Mouse (Mus musculus) stomach, postnatal 0 days (tissue): Measurements from ENCODE around the gene Cd81. TPM values are rescaled to one million over a fixed set of nuclear protein-coding genes. Genes with fewer than 3 reads are reported as not detected.

Experiments used
- ATAC-seq: fragments of 200-750 bp; cut with Nextera tagmentation; 2 replicates; pipeline ENCODE4 v1.8.0; 2017; ENCODE audit not compliant: low FRiP score, low TSS enrichment
- DNase-seq: peaks from one replicate; pipeline ENCODE4 v3.0.0-alpha.2; 2016; ENCODE audit warnings: low spot score
- H3K27ac ChIP-seq: fragments of 300-500 bp; sonication (generic); replicated peaks from 2 replicates; pipeline ENCODE4 v1.5.1; 2014; ENCODE audit warnings: mild to moderate bottlenecking, control low read depth
- H3K27me3 ChIP-seq: fragments of 300-500 bp; sonication (generic); 2 replicates; pipeline ENCODE4 v1.6.1; 2014; ENCODE audit warnings: low read length; ENCODE audit not compliant: control insufficient read depth, insufficient read depth
- H3K36me3 ChIP-seq: fragments of 300-500 bp; sonication (generic); 2 replicates; pipeline ENCODE4 v1.6.1; 2014; ENCODE audit warnings: low read length, mixed read lengths; ENCODE audit not compliant: control insufficient read depth, insufficient read depth
- H3K4me1 ChIP-seq: fragments of 300-500 bp; sonication (generic); replicated peaks from 2 replicates; pipeline ENCODE4 v1.6.1; 2014; ENCODE audit warnings: antibody characterized with exemption; ENCODE audit not compliant: control insufficient read depth, insufficient read depth
- H3K4me2 ChIP-seq: fragments of 300-500 bp; sonication (generic); replicated peaks from 2 replicates; pipeline ENCODE4 v1.6.1; 2014; ENCODE audit warnings: low read depth, mild to moderate bottlenecking, control low read depth, moderate library complexity
- H3K4me3 ChIP-seq: fragments of 300-500 bp; sonication (generic); 2 replicates; pipeline ENCODE4 v1.5.1; 2014; ENCODE audit warnings: low read depth, low read length, control low read depth
- H3K9ac ChIP-seq: fragments of 300-500 bp; sonication (generic); 2 replicates; pipeline ENCODE4 v1.6.1; 2014; ENCODE audit warnings: mild to moderate bottlenecking, low read length, control low read depth, mixed read lengths
- H3K9me3 ChIP-seq: fragments of 300-500 bp; sonication (generic); 2 replicates; pipeline ENCODE4 v1.6.1; 2016; ENCODE audit warnings: low read length; ENCODE audit not compliant: control insufficient read depth
- CTCF ChIP-seq: IDR thresholded peaks from 2 replicates; pipeline ENCODE4 v1.5.1; 2016; ENCODE audit warnings: antibody characterized with exemption, low read depth, mild to moderate bottlenecking, moderate library complexity
- EP300 ChIP-seq: optimal IDR thresholded peaks from 2 replicates; pipeline ENCODE3; 2016; ENCODE audit warnings: antibody characterized with exemption
- WGBS: fragments of 180-500 bp; shearing (Covaris S2); extraction: QIAGEN DNeasy Blood & Tissue Kit; methylation state at CpG from one replicate; pipeline ENCODE4 v1.1.7; 2014; 5-methylcytosine and 5-hydroxymethylcytosine counted together
- polyA plus RNA-seq: library from polyadenylated mRNA; unstranded; fragments of >200 nt; fragmentation: Nextera tagmentation; extraction: Ambion mirVana; gene quantifications from 2 replicates; pipeline ENCODE4 v1.2.1, GENCODE M21; 2015

Gene Cd81
- polyA plus RNA-seq, 1 experiment from 2014 or later, result 381 TPM

DNA sequence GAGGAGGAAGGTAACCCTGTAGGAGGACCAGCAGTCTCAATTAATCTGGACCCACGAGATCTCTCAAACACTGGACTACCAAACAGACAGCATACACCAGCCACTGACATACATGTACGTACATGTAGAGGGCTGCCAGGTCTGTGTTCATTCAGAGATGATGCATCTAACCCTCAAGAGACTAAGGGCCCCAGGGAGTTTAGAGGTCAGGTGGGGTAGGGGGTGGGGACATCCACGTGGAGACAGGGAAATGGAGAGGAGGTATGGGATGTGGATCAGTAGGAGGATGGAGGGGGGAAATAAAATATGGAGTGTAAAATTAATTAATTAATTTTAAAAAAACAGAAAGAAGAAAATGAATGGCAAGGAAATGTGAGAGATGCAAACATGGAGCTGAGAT, 15.8 kb upstream of the Cd81 start:
- Histone ChIP-seq H3K9me3 (no peaks in the 10 kb centered on the region), H3K27ac (no peak overlapping the region), H3K4me3 (no peak overlapping the region), H3K4me1 (no peaks in the 10 kb centered on the region), H3K4me2 (no peak overlapping the region), H3K9ac (no peak overlapping the region), H3K36me3 (no peaks in the 10 kb centered on the region), H3K27me3 (no peaks in the 10 kb centered on the region)
- WGBS, result 66% methylated on average over 3 of the region's 3 CpGs
- TF ChIP-seq EP300 (no peak), CTCF (no peak)
- DNase-seq (no peak), ATAC-seq (no peak)

DNA sequence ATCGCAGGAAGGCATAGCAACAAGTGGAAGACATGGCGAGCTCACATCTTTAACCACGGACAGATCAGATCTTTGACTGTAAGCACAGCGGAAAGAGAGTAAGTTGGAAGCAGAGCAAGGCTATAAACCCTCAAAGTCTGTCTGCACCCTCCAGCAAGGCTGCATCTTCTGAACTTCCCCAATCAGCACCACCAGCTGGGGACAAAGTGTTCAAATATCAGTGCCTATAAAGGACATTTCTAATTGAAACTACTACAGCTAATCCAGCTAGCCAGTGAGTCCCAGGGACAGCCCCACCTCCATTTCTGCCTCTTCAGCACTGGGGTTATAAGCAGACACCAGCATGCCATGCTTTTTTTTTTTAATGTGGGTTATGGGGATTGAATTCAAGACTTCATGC, 15.2 kb upstream of the Cd81 start:
- H3K9me3 ChIP-seq, result no peaks in the 10 kb centered on the region
- H3K4me2 ChIP-seq, result no peak overlapping the region
- no peak for DNase-seq
- H3K36me3 ChIP-seq, result no peaks in the 10 kb centered on the region
- H3K4me3 ChIP-seq, result no peak overlapping the region
- no peak overlapping the region for H3K27ac ChIP-seq
- no peaks in the 10 kb centered on the region for H3K4me1 ChIP-seq
- no peaks in the 10 kb centered on the region for H3K27me3 ChIP-seq
- WGBS, result 90% methylated on average over 4 of the region's 4 CpGs
- no peak for ATAC-seq
- TF ChIP-seq CTCF (no peak), EP300 (no peak)
- no peak overlapping the region for H3K9ac ChIP-seq

DNA sequence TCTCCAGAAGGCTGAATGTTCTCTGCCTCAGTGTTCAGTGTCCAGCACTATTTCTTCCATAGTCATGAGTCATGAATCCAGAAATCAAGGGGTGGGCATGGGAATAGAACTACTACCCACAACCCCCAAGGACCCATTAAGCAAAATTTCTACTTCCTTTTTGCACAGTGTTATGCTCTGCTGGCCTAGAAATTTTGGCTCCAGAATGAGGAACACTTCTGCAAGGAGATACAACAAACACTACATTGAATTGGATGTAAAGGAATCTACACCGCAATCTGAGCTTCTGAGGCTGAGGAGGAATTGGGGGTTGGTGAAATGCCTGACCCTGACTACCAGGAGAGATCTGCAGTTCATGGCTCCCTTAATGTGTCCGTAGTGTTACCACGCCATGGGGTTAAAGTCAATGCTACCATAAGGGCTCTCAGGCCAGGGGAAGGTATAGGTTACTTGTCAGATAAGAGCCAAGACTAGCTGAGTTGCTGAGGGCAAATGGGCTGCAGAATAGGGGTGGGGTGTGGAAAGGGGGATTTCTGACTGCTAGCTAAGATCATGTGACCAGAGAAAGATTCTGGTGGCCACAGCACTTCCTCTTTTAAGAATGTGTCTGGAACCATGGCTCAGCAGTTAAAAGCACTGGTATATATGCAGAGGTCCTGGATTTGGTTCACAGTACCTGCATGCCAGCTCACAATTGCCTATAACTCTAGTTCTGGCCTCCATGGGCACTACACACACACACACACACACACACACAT, 14.2 kb upstream of the Cd81 start:
- H3K4me2 ChIP-seq, result no peak overlapping the region
- no peak overlapping the region for H3K9ac ChIP-seq
- ATAC-seq (no peak), DNase-seq (no peak)
- H3K9me3 ChIP-seq, result no peaks in the 10 kb centered on the region
- no peaks in the 10 kb centered on the region for H3K36me3 ChIP-seq
- no peaks in the 10 kb centered on the region for H3K27me3 ChIP-seq
- no peak overlapping the region for H3K4me3 ChIP-seq
- H3K27ac ChIP-seq, result no peak overlapping the region
- TF ChIP-seq CTCF, result no peak
- H3K4me1 ChIP-seq, result no peaks in the 10 kb centered on the region
- WGBS, result 88% methylated on average over 3 of the region's 3 CpGs

DNA sequence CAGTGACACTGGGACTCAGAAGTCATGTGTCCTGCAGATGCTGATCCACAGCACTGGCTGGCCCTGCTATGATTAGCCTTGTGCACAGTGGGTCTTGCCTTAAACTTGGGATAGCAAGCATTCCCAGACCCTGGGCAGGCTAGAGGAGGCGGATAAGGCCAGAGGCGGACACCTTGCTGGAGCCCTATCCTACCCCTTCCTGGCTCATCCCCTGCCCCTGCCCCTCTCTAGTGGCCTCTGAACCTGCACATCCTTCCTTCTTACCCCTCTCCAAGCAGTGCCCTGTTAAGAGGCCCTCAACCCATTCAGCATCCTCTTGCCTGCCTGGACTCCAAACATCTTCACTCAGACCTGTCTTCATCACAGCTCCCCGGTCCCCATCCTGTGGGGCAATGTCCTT, 12.0 kb upstream of the Cd81 start:
- H3K9ac ChIP-seq, result no peak overlapping the region
- H3K36me3 ChIP-seq, result no peaks in the 10 kb centered on the region
- H3K9me3 ChIP-seq, result no peaks in the 10 kb centered on the region
- TF ChIP-seq CTCF (no peak), EP300 (no peak)
- no peak overlapping the region for H3K4me2 ChIP-seq
- H3K4me3 ChIP-seq, result no peak overlapping the region
- H3K27me3 ChIP-seq, result no peaks in the 10 kb centered on the region
- no peak overlapping the region for H3K27ac ChIP-seq
- DNase-seq (no peak), ATAC-seq (no peak)
- H3K4me1 ChIP-seq, result no peaks in the 10 kb centered on the region
- WGBS, result 93% methylated on average over 3 of the region's 3 CpGs

DNA sequence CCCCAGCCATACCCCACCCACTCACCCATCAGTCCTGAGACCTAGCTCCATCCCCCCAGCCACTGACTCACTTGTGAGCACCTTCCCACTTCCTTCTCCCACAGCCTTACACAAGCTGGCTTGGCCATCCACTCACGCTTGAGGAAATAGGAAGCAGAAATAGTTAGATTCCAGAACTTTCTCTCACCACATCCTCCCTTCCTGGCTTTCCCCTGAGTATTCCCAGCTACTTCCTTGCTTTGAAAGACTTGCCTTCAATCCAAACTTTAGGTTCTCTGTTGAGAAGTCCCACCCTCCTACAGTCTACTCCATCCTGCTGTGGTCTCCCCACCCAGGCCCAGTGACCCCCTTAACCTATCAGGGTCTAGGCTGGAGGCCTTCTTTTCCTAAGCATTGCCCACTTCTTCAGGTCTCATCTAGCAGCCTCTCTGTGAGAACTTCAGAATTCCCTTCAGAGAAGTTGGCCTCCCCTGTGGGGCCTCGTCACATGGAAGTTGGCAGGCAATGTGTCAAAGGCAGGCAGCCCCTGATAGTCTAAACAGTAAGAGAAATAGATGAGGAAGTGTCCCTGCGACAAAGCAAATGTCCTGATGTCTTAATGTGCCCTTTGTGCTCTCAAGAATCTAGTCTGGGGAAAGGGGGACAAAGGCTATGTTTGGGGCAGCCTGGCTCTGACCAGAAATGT, 11.3 kb upstream of the Cd81 start:
- no peak for ATAC-seq

DNA sequence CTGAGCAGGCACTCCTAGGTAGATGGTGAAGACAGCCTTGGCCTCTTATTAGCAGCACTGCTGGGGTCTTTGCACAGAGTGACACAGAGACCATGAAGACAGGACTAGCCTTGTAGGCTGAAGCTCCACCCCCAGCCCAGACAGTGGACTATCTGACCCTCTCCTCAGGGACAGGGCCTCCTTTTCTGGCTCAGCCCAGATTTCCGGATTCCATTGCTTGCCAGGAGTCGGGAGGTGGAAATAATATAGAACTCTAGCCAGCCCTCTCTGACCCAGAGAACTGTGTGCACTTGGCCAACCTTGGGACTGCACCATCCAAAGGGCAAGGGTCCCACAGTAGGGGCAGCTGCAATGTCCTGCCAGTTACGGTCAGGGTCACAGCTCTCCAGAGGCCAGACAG, 10.4 kb upstream of the Cd81 start:
- Histone ChIP-seq H3K36me3 (no peaks in the 10 kb centered on the region), H3K4me2 (no peak overlapping the region), H3K27me3 (no peaks in the 10 kb centered on the region), H3K4me3 (no peak overlapping the region), H3K4me1 (no peaks in the 10 kb centered on the region), H3K9me3 (no peaks in the 10 kb centered on the region), H3K27ac (peak overlapping the region; percentile 49; the same call in 1 of the 2 replicates), H3K9ac (no peak overlapping the region)
- DNase-seq (no peak), ATAC-seq (peak; percentile 45; the same call in 1 of the 2 replicates)
- WGBS, result 53% methylated on average over 3 of the region's 3 CpGs
- TF ChIP-seq CTCF (no peak), EP300 (no peak)

More for the DNA sequence above, 11.3 kb upstream of the Cd81 start:
- Histone ChIP-seq H3K4me1 (no peaks in the 10 kb centered on the region), H3K27ac (0 out of 2 replicates have a peak overlapping the region, but pooled peaks have one; percentile 49), H3K9me3 (no peaks in the 10 kb centered on the region), H3K9ac (no peak overlapping the region), H3K36me3 (no peaks in the 10 kb centered on the region), H3K4me3 (no peak overlapping the region), H3K27me3 (no peaks in the 10 kb centered on the region), H3K4me2 (no peak overlapping the region)
- DNase-seq, result no peak
- 70% methylated on average over 3 of the region's 3 CpGs for WGBS
- no peak for TF ChIP-seq EP300
- no peak for TF ChIP-seq CTCF
